In genomic region chr4:156166477-156166876, GRCm38 (mm10) we compare ENCODE assay signal across 15 mouse cellular contexts. TPM values are rescaled to one million over a fixed set of nuclear protein-coding genes. Genes with fewer than 3 reads are reported as not detected.
DNase-seq lines count a peak whose midpoint lies in the region; ATAC-seq and TF ChIP-seq lines count a peak whose summit lies in the region.
"Had no signal": no experiment of that assay in that cellular context is flagged by ENCODE, and none has a peak within 500 bp of the region (broad histone marks: within the 10 kb centered on the region; RNA-seq: fewer than 3 reads in every experiment).

No protein-coding gene starts in this region.

- no peak overlapping the region for H3K4me2 ChIP-seq in kidney, postnatal 0 days (ENCODE audit: low read length)
- no peak overlapping the region for H3K4me2 ChIP-seq in intestine, postnatal 0 days (replicated peaks; ENCODE audit: low read depth)
- H3K4me2 ChIP-seq: embryonic facial prominence, embryonic 13.5 days; hindbrain, embryonic 12.5 days had no signal

- peak; percentile 29; the same call in 1 of the 2 replicates for TF ChIP-seq CTCF in kidney, postnatal 0 days (IDR thresholded peaks at IDR 0.05; ENCODE audit: low read depth)
- no peak; the same call in 1 of the 2 replicates for TF ChIP-seq CTCF in thymus, adult 2 months (IDR thresholded peaks at IDR 0.05; ENCODE audit: borderline replicate concordance, control insufficient read depth, extremely low read depth, insufficient read depth, low read length, poor library complexity)
- TF ChIP-seq CTCF in intestine, postnatal 0 days (IDR thresholded peaks at IDR 0.05; ENCODE audit: low read depth) = peak; percentile 45

- H3K9me3 ChIP-seq in kidney, postnatal 0 days (replicated peaks; ENCODE audit: low read length) = 0 out of 2 replicates have a peak, but pooled peaks cover 6% of the 10 kb centered on the region
- H3K9me3 ChIP-seq in intestine, postnatal 0 days (ENCODE audit: control insufficient read depth) = no peaks in the 10 kb centered on the region

- peaks cover 75% of the 10 kb centered on the region for H3K36me3 ChIP-seq in kidney, postnatal 0 days (ENCODE audit: insufficient read depth, low read length)
- no peaks in the 10 kb centered on the region for H3K36me3 ChIP-seq in thymus, adult 2 months (ENCODE audit: control insufficient read depth, insufficient read depth, low read length)
- H3K36me3 ChIP-seq in intestine, postnatal 0 days (ENCODE audit: control insufficient read depth, insufficient read depth) = peaks cover 71% of the 10 kb centered on the region

- H3K27me3 ChIP-seq in kidney, postnatal 0 days (ENCODE audit: insufficient read depth, low read length) = no peaks in the 10 kb centered on the region
- no peaks in the 10 kb centered on the region for H3K27me3 ChIP-seq in thymus, adult 2 months (ENCODE audit: control insufficient read depth, insufficient read depth, low read length)
- H3K27me3 ChIP-seq in intestine, postnatal 0 days (replicated peaks; ENCODE audit: control insufficient read depth, insufficient read depth, low read length) = no peaks in the 10 kb centered on the region
- H3K27me3 ChIP-seq: embryonic facial prominence, embryonic 13.5 days; hindbrain, embryonic 12.5 days had no signal

- no peak overlapping the region for H3K4me3 ChIP-seq in kidney, postnatal 0 days (replicated peaks; ENCODE audit: low read depth, low read length)
- H3K4me3 ChIP-seq in thymus, adult 2 months (ENCODE audit: control insufficient read depth, insufficient read depth, low read length) = no peak overlapping the region
- H3K4me3 ChIP-seq in intestine, postnatal 0 days (ENCODE audit: low read depth, low read length) = no peak overlapping the region
- H3K4me3 ChIP-seq: embryonic facial prominence, embryonic 13.5 days; heart, embryonic 10.5 days; hindbrain, embryonic 12.5 days had no signal

- WGBS in kidney, postnatal 0 days = 85% methylated on average over 9 of the region's 9 CpGs
- 64% methylated on average over 9 of the region's 9 CpGs for WGBS in thymus, adult 2 months
- WGBS in intestine, postnatal 0 days = 89% methylated on average over 9 of the region's 9 CpGs

- no peak overlapping the region for H3K9ac ChIP-seq in kidney, postnatal 0 days (ENCODE audit: low read depth, low read length)
- no peak overlapping the region for H3K9ac ChIP-seq in intestine, postnatal 0 days (ENCODE audit: low read depth, low read length)
- H3K9ac ChIP-seq: embryonic facial prominence, embryonic 13.5 days; hindbrain, embryonic 12.5 days had no signal

- H3K4me1 ChIP-seq in kidney, postnatal 0 days (replicated peaks; ENCODE audit: insufficient read depth, low read length) = no peaks in the 10 kb centered on the region
- H3K4me1 ChIP-seq in thymus, adult 2 months (replicated peaks; ENCODE audit: control insufficient read depth, insufficient read depth, low read length) = no peaks in the 10 kb centered on the region
- H3K4me1 ChIP-seq in intestine, postnatal 0 days (replicated peaks; ENCODE audit: control insufficient read depth, insufficient read depth, low read length) = no peaks in the 10 kb centered on the region
- H3K4me1 ChIP-seq: embryonic facial prominence, embryonic 13.5 days; heart, embryonic 10.5 days; hindbrain, embryonic 12.5 days had no signal

- no peak for DNase-seq in kidney, postnatal 0 days (ENCODE audit: low spot score)
- no peak for DNase-seq in kidney, postnatal 14 days
- peak; percentile 16 for DNase-seq in thymus, adult 2 months
- DNase-seq in thymus, adult 18-20 months = no peak
- DNase-seq in gastrocnemius, postnatal 4 days (ENCODE audit: low spot score in 2 of 2) = no peak
- DNase-seq in left cerebral cortex, adult 11 months (ENCODE audit: low spot score) = no peak
- DNase-seq in cerebellum, postnatal 36 days = no peak
- DNase-seq: cerebellum, postnatal 14 days had no signal

- no peak for ATAC-seq in kidney, postnatal 0 days (replicated peaks; ENCODE audit: low FRiP score, low read depth)
- no peak for ATAC-seq in intestine, postnatal 0 days

- H3K27ac ChIP-seq in kidney, postnatal 0 days = no peak overlapping the region
- no peak overlapping the region for H3K27ac ChIP-seq in thymus, adult 2 months (ENCODE audit: control insufficient read depth, insufficient read depth, low read length)
- no peak overlapping the region for H3K27ac ChIP-seq in intestine, postnatal 0 days (ENCODE audit: low read depth, low read length)
- H3K27ac ChIP-seq: embryonic facial prominence, embryonic 13.5 days; heart, embryonic 10.5 days; hindbrain, embryonic 12.5 days; macrophage had no signal

- no peak for TF ChIP-seq POLR2A in thymus, adult 2 months (IDR thresholded peaks at IDR 0.05; ENCODE audit: control insufficient read depth, extremely low read depth, insufficient read depth, low read length, poor library complexity)

RNA-seq across cellular contexts. Expression of gene Agrn, which starts 30.8 kb away (rescaled TPM):
- polyA plus RNA-seq in kidney, postnatal 0 days (2015; fragmentation: Nextera tagmentation; extraction: Ambion mirVana) = 76.5 and 79.8 TPM in 2 replicates
- polyA plus RNA-seq in thymus, adult 2 months (2012; rRNA removed) = 40.3 and 48.7 TPM in 2 replicates
- 15.1 and 17.7 TPM in 2 replicates for polyA plus RNA-seq in intestine, postnatal 0 days (2015; fragmentation: Nextera tagmentation; extraction: Ambion mirVana)
- 10 to 100 TPM; 53.2 to 57.1 TPM for total RNA-seq in gastrocnemius, postnatal 4 days (2021)

RNA-seq across cellular contexts. Expression of gene Isg15, which starts 34.1 kb away (rescaled TPM):
- 14.9 and 20.6 TPM in 2 replicates for polyA plus RNA-seq in kidney, postnatal 0 days (2015; fragmentation: Nextera tagmentation; extraction: Ambion mirVana)
- polyA plus RNA-seq in thymus, adult 2 months (2012; rRNA removed) = 40.6 and 51.1 TPM in 2 replicates
- 36.0 and 40.5 TPM in 2 replicates for polyA plus RNA-seq in intestine, postnatal 0 days (2015; fragmentation: Nextera tagmentation; extraction: Ambion mirVana)
- under 1 TPM in 1 of 2 experiments, not detected in 1; 0.49 TPM for total RNA-seq in gastrocnemius, postnatal 4 days (2021)
- polyA plus RNA-seq: heart, embryonic 10.5 days; kidney, embryonic 14.5 days had no signal

RNA-seq across cellular contexts. Expression of gene Rnf223, which starts 36.2 kb away (rescaled TPM):
- 0.17 and 0.27 TPM in 2 replicates for polyA plus RNA-seq in kidney, postnatal 0 days (2015; fragmentation: Nextera tagmentation; extraction: Ambion mirVana)
- polyA plus RNA-seq in thymus, adult 2 months (2012; rRNA removed) = 2.9 and 3.5 TPM in 2 replicates
- polyA plus RNA-seq in intestine, postnatal 0 days (2015; fragmentation: Nextera tagmentation; extraction: Ambion mirVana) = not detected in 2 replicates
- total RNA-seq in gastrocnemius, postnatal 4 days (2021) = under 1 TPM; 0.25 to 0.26 TPM
- total RNA-seq: monocyte, adult 5-6 weeks had no signal
- polyA plus RNA-seq: macrophage had no signal

RNA-seq across cellular contexts. Expression of gene AW011738, which starts 36.6 kb away (rescaled TPM):
- 4.8 and 5.1 TPM in 2 replicates for polyA plus RNA-seq in kidney, postnatal 0 days (2015; fragmentation: Nextera tagmentation; extraction: Ambion mirVana)
- 10.0 and 10.8 TPM in 2 replicates for polyA plus RNA-seq in thymus, adult 2 months (2012; rRNA removed)
- 0.85 and 0.93 TPM in 2 replicates for polyA plus RNA-seq in intestine, postnatal 0 days (2015; fragmentation: Nextera tagmentation; extraction: Ambion mirVana)
- total RNA-seq in gastrocnemius, postnatal 4 days (2021) = 1 to 10 TPM; 3.6 to 4.1 TPM

RNA-seq across cellular contexts. Expression of gene Perm1, which starts 49.2 kb away (rescaled TPM):
- 0.56 and 0.71 TPM in 2 replicates for polyA plus RNA-seq in kidney, postnatal 0 days (2015; fragmentation: Nextera tagmentation; extraction: Ambion mirVana)
- 2.0 and 9.5 TPM in 2 replicates for polyA plus RNA-seq in thymus, adult 2 months (2012; rRNA removed)
- polyA plus RNA-seq in intestine, postnatal 0 days (2015; fragmentation: Nextera tagmentation; extraction: Ambion mirVana) = 0.39 and 0.47 TPM in 2 replicates
- total RNA-seq in gastrocnemius, postnatal 4 days (2021) = 10 to 100 TPM; 30.8 to 32.7 TPM
